Mouse (Mus musculus): ENCODE data around the gene Bcas2. TPM values are rescaled to one million over a fixed set of nuclear protein-coding genes. Genes with fewer than 3 reads are reported as not detected.
"Not testable (repeated sequence)": the region's sequence is repeated elsewhere in the genome, so short reads cannot be mapped to it uniquely, and the experiment has no call there.

Gene Bcas2
- polyA plus RNA-seq, 1 experiment = 116 TPM

DNA sequence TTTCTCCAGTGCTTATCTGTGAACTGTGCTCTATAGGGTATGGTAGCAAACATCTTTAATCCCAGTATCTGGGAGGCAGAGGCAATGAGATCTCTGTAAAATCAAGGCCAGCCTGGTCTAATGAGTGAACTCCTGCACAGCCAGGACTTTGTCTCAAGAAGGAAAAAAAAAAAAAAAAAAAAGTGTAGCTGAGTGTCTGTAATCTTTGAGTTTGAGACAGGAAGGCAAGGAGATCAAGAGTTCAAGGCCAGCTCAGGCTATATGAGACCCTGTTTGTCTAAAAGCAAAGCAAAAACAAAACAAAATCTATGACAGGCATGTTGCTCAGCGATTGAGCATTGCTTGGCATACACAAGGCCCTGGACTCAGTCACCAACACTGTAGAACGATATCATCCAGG, 36.8 kb downstream of the Bcas2 start:
- no peak for TF ChIP-seq POLR2A (IDR thresholded peaks at IDR 0.05; ENCODE audit: extremely low read depth, insufficient read depth, low read length)
- TF ChIP-seq CTCF (IDR thresholded peaks at IDR 0.05; ENCODE audit: extremely low read depth, insufficient read depth, low read length) = no peak
- Histone ChIP-seq H3K4me1 (ENCODE audit: control insufficient read depth, insufficient read depth, low read length) (no peaks in the 10 kb centered on the region), H3K4me3 (ENCODE audit: insufficient read depth, low read length) (no peak overlapping the region), H3K27ac (ENCODE audit: insufficient read depth, low read length) (no peak overlapping the region)

DNA sequence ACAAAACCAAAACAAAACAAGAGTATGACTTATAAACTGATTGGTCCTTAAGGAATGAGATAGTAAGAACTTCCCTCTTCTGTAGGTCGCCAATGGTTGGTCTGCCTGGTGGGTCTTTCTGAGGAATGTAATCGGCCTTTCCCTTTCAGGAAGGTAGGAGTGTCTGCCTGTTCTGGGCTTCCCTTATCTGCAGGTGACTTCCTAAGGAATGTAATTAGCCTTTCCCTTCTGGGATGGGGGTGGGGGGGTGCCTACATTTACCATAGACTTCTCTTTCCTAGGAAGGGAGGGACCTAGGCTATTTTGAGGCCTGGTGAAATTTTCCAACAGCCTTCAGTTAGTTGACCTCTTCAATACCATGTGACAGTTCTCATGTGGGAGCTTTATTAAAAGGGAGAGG, 39.6 kb downstream of the Bcas2 start:
- no peak for TF ChIP-seq POLR2A (IDR thresholded peaks at IDR 0.05; ENCODE audit: extremely low read depth, insufficient read depth, low read length)
- TF ChIP-seq CTCF (IDR thresholded peaks at IDR 0.05; ENCODE audit: extremely low read depth, insufficient read depth, low read length) = no peak
- Histone ChIP-seq H3K27ac (ENCODE audit: insufficient read depth, low read length) (no peak overlapping the region), H3K4me3 (ENCODE audit: insufficient read depth, low read length) (no peak overlapping the region), H3K4me1 (ENCODE audit: control insufficient read depth, insufficient read depth, low read length) (no peaks in the 10 kb centered on the region)

DNA sequence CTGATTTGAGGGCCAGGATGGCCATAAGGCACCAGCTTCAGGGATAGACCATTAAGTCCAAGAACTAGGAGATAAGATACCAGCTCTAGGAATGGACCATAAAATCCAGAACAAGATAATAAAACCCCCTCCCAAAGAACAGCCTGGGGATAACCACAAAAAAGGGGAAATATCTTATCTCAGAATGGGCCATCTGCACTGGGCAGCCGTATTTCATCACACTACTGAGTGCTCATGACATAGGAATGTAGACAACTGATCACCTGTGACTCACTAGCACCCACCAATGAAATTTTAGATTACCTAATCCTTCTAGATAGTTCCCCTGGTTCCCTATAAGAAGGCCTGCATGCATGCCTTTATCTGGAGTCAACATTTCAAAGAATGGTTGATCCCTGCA, 40.7 kb downstream of the Bcas2 start:
- Histone ChIP-seq H3K4me1 (ENCODE audit: control insufficient read depth, insufficient read depth, low read length) (no peaks in the 10 kb centered on the region), H3K4me3 (ENCODE audit: insufficient read depth, low read length) (no peak overlapping the region), H3K27ac (ENCODE audit: insufficient read depth, low read length) (no peak overlapping the region)
- TF ChIP-seq POLR2A (IDR thresholded peaks at IDR 0.05; ENCODE audit: extremely low read depth, insufficient read depth, low read length) (no peak), CTCF (IDR thresholded peaks at IDR 0.05; ENCODE audit: extremely low read depth, insufficient read depth, low read length) (no peak)

DNA sequence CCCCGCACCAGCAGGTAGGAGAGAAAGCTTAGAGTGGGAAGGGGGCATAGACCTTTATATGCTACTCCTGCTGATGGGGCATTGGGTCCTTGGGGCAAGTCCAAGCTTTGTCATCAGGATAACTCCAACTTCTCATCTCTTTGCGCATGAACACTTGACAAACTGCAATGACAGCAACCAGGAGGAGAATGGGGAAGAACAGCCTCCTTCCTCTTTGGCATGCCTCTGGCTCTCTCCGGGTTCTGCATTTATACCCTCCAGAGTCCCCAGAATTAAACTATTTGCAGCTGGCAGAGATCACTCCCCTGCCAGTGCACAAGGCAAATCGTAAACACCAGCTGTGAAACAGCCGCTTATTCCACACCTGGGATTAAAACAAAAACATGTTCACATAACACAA, 42.1 kb downstream of the Bcas2 start:
- Histone ChIP-seq H3K4me1 (ENCODE audit: control insufficient read depth, insufficient read depth, low read length) (no peaks in the 10 kb centered on the region), H3K27ac (ENCODE audit: insufficient read depth, low read length) (no peak overlapping the region), H3K4me3 (ENCODE audit: insufficient read depth, low read length) (no peak overlapping the region)
- no peak for TF ChIP-seq CTCF (IDR thresholded peaks at IDR 0.05; ENCODE audit: extremely low read depth, insufficient read depth, low read length)
- TF ChIP-seq POLR2A (IDR thresholded peaks at IDR 0.05; ENCODE audit: extremely low read depth, insufficient read depth, low read length) = no peak

DNA sequence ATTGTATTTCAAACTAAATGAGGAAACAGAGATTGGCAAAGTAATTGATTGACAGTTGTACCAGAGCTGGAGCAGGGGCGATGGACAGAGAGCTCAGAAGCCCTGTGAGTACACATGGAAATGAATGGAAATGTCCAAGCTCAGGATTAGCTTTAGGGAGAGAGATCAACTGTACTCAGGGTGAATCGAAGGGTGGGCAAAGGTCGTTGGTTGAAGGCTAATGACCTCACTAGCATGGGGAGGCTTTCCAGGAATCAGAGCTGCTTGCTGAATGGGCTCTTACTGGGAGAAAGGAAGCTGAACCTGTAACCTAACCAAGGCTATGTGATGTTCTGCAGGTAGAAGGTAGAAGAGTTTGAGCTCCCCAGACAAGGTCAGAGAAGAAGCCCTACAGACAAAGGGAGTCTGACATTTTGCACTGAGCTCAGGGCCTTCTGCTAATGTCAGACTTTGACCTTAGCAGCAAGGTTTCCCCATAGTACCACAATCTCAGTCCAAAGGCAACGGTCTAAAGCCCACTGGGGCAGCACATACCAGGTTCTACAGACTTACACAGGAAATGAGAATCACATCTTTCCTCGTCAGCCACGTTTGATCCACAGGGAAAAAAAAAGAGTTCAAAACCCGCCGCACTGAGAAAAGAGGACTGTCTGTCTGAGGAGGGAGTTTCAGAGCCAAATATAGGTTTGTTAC, 43.3 kb downstream of the Bcas2 start:
- TF ChIP-seq POLR2A (IDR thresholded peaks at IDR 0.05; ENCODE audit: extremely low read depth, insufficient read depth, low read length) = no peak
- no peak for TF ChIP-seq CTCF (IDR thresholded peaks at IDR 0.05; ENCODE audit: extremely low read depth, insufficient read depth, low read length)
- no peaks in the 10 kb centered on the region for H3K4me1 ChIP-seq (ENCODE audit: control insufficient read depth, insufficient read depth, low read length)
- H3K27ac ChIP-seq (ENCODE audit: insufficient read depth, low read length) = no peak overlapping the region
- no peak overlapping the region for H3K4me3 ChIP-seq (ENCODE audit: insufficient read depth, low read length)

DNA sequence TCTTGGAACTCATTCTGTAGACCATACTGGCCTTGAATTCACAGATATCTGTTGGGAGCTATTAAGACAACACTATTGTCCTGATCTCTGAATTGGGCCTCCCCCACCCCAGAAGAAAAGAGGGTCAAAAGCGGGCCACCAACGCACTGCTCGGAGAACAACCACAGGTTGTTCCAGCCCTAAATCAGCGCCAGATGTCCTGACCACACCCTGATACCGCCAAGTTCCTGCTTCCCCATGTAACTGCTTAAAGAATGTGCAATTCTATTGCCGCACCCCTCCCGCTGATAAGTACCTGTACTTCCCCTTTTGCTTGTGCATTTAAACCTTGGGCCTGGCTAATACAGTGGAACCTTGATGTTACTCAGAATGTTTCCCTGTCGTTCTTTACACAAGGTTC, 43.9 kb downstream of the Bcas2 start:
- not testable (repeated sequence) for H3K4me3 ChIP-seq (ENCODE audit: insufficient read depth, low read length); H3K4me1 ChIP-seq (ENCODE audit: control insufficient read depth, insufficient read depth, low read length); H3K27ac ChIP-seq (ENCODE audit: insufficient read depth, low read length)

DNA sequence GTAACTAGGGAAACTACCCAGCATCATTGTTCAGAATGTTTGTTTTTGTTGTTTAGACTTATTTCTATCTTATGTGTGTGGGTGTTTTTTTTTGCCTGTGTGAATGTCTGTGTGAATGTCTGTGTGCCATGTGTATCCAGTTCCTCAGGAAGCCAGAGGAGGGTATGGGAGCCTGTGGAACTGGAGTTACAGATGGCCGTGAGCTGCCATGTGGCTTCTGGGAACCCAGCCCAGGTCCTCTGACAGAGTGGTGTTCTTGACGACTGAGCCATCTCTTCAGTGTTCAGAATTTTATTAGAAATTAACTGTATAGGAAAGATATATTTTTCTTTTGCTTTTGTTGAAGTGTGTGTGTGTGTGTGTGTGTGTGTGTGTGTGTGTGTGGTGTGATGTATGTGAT, 50.0 kb downstream of the Bcas2 start:
- no peak for TF ChIP-seq CTCF (IDR thresholded peaks at IDR 0.05; ENCODE audit: extremely low read depth, insufficient read depth, low read length)
- TF ChIP-seq POLR2A (IDR thresholded peaks at IDR 0.05; ENCODE audit: extremely low read depth, insufficient read depth, low read length) = no peak
- Histone ChIP-seq H3K4me3 (ENCODE audit: insufficient read depth, low read length) (no peak overlapping the region), H3K4me1 (ENCODE audit: control insufficient read depth, insufficient read depth, low read length) (no peaks in the 10 kb centered on the region), H3K27ac (ENCODE audit: insufficient read depth, low read length) (no peak overlapping the region)

DNA sequence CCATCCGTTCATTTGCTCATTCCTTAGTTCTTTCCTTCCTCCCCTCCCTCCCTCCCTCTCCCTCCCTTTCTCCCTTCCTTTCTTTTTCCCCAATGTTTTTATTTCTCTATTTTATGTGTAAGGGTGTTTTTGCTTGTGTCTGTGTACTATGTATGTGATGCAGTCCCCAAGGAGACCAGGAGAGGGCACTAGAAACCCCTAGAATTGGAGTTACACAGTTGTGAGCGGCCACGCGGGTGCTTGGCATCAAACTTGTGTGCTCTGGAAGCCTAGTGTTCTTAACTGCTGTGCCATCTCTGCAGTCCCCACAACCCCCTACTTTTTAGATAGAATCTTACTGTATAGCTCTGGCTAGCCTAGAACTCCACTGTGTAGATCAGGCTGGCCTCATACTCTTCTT, 52.3 kb downstream of the Bcas2 start:
- TF ChIP-seq POLR2A (IDR thresholded peaks at IDR 0.05; ENCODE audit: extremely low read depth, insufficient read depth, low read length) = no peak
- 0 out of 2 replicates have a peak, but pooled peaks have one; percentile 1 for TF ChIP-seq CTCF (IDR thresholded peaks at IDR 0.05; ENCODE audit: extremely low read depth, insufficient read depth, low read length)

DNA sequence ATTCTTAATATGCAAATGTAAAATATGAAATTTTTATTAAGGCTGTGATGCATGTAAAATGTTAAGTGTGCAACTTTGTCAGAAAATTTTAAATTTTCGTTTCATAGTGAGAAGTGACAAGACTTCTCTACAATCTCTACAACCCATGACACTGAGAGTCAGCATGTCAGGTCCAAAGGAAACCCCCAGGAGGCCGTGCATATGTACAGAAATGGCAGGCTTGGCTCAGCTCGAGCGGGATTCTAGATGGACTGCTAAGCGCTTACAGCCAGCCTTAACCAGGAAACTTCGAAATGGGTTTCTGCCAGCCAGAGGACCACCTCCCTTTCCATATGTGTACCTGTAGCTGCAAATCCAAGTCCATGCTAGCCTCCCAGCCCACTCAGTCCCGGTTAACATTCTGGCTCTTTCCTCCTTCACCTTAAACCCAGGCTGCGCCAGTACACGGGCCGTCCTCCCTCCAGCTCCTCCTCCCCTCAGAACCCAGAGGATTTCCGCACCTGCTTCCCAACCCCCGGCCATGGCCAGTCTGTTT, 52.8 kb downstream of the Bcas2 start:
- Histone ChIP-seq H3K4me1 (ENCODE audit: control insufficient read depth, insufficient read depth, low read length) (no peaks in the 10 kb centered on the region), H3K4me3 (ENCODE audit: insufficient read depth, low read length) (no peak overlapping the region), H3K27ac (ENCODE audit: insufficient read depth, low read length) (no peak overlapping the region)
- TF ChIP-seq CTCF (IDR thresholded peaks at IDR 0.05; ENCODE audit: extremely low read depth, insufficient read depth, low read length) = no peak
- no peak for TF ChIP-seq POLR2A (IDR thresholded peaks at IDR 0.05; ENCODE audit: extremely low read depth, insufficient read depth, low read length)

More for the DNA sequence above, 52.3 kb downstream of the Bcas2 start:
- Histone ChIP-seq H3K27ac (ENCODE audit: insufficient read depth, low read length) (no peak overlapping the region), H3K4me1 (ENCODE audit: control insufficient read depth, insufficient read depth, low read length) (no peaks in the 10 kb centered on the region), H3K4me3 (ENCODE audit: insufficient read depth, low read length) (no peak overlapping the region)

DNA sequence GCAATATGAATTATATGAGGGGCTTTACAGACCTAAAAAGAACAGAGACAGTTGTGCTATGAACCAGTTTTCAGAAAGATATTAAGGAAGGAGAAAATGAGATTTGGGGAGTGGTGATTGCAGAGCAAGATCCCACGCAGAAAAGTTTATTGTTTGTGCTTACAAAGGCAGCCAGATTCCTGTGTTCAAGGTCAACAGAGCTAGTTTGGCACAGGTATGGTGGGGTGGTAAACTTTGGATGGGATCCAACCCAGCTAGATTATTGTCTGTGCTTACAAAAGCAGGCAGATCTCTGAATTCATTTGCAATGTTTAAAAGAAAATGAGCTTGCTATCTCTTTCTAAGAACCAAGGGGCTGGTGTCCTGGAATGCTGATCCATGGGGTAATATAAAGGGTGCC, 56.3 kb downstream of the Bcas2 start:
- TF ChIP-seq CTCF (IDR thresholded peaks at IDR 0.05; ENCODE audit: extremely low read depth, insufficient read depth, low read length) = no peak
- no peak for TF ChIP-seq POLR2A (IDR thresholded peaks at IDR 0.05; ENCODE audit: extremely low read depth, insufficient read depth, low read length)
- Histone ChIP-seq H3K4me1 (ENCODE audit: control insufficient read depth, insufficient read depth, low read length) (no peaks in the 10 kb centered on the region), H3K27ac (ENCODE audit: insufficient read depth, low read length) (no peak overlapping the region), H3K4me3 (ENCODE audit: insufficient read depth, low read length) (no peak overlapping the region)

Other genes starting within 250 kb of the Bcas2 start
- gene Sycp1, start 235.6 kb upstream of the Bcas2 start, polyA plus RNA-seq (2012; rRNA removed) = not detected in 2 replicates
- not detected in 2 replicates for gene Nr1h5, start 207.5 kb upstream of the Bcas2 start, polyA plus RNA-seq (2012; rRNA removed)
- gene Sike1, start 175.9 kb upstream of the Bcas2 start, polyA plus RNA-seq (2012; rRNA removed) = 35.4 and 35.5 TPM in 2 replicates
- gene Csde1, start 151.2 kb upstream of the Bcas2 start, polyA plus RNA-seq (2012; rRNA removed) = 70.7 and 74.2 TPM in 2 replicates
- gene Nras, start 113.4 kb upstream of the Bcas2 start, polyA plus RNA-seq (2012; rRNA removed) = 32.6 and 35.1 TPM in 2 replicates
- not detected in 2 replicates for gene Ampd1, start 97.6 kb upstream of the Bcas2 start, polyA plus RNA-seq (2012; rRNA removed)
- 0.33 and 0.44 TPM in 2 replicates for gene Dennd2c, start 69.1 kb upstream of the Bcas2 start, polyA plus RNA-seq (2012; rRNA removed)
- gene Trim33, start 107.6 kb downstream of the Bcas2 start, polyA plus RNA-seq (2012; rRNA removed) = 16.5 and 16.8 TPM in 2 replicates